Mouse (Mus musculus): ENCODE data around the gene Trpv6. TPM values are rescaled to one million over a fixed set of nuclear protein-coding genes. Genes with fewer than 3 reads are reported as not detected.

Gene Trpv6
- polyA plus RNA-seq, 1 experiment from 2014 or later = 2.3 TPM

DNA sequence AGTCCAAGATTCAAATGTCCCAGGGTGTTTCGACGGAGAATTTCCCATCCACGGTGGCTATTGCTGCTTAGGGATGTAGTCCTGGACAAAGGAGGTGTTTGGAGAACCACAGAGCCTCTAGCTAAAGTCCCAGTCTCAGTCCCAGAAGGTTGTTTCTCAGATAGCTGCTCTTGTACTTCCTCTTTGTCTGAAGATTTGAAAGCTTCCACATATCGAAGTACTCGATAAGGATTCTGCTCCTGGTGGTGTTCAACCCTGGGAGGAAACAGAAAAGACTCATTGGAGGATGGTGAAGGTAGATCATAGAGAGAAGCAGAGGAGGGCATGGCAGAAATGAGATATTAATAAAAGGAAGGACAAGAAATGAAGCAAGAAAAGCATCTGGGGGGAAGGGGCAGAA lies 17.0 kb upstream of the Trpv6 start:
- WGBS = 89% methylated on average over 5 of the region's 5 CpGs
- no peaks in the 10 kb centered on the region for H3K27me3 ChIP-seq (ENCODE audit: control insufficient read depth, insufficient read depth, low read depth, low read length)
- ATAC-seq (ENCODE audit: low read depth) = no peak

DNA sequence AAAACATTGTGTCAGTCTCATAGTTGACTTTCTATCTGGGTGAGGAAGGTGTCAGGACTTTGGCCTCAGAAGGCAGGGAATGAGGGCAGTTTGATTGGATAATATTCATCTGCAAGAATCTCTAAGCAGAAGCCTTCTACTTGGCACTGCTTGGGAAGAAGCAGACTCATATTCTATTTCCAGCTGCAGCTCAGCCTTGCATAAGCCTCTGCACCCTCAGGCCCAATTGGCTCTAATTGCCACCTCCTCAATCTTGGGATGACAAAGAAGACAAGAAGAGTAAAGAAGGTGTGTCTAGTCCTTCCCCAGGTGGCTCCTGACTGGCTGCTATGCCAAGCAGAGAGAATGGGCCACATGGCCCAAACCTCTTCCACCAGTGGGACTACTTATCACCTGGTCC lies 10.5 kb upstream of the Trpv6 start:
- H3K4me1 ChIP-seq (replicated peaks; ENCODE audit: control insufficient read depth, insufficient read depth, low read length) = no peaks in the 10 kb centered on the region
- H3K9me3 ChIP-seq (ENCODE audit: control insufficient read depth, low read length) = no peaks in the 10 kb centered on the region
- no peaks in the 10 kb centered on the region for H3K36me3 ChIP-seq (ENCODE audit: control insufficient read depth, insufficient read depth, low read length)
- H3K9ac ChIP-seq (ENCODE audit: low read length) = no peak overlapping the region
- H3K27me3 ChIP-seq (ENCODE audit: control insufficient read depth, insufficient read depth, low read depth, low read length) = no peaks in the 10 kb centered on the region
- ATAC-seq (ENCODE audit: low read depth) = no peak
- H3K27ac ChIP-seq (ENCODE audit: low read length) = no peak overlapping the region
- H3K4me3 ChIP-seq (ENCODE audit: low read length) = no peak overlapping the region
- H3K4me2 ChIP-seq (ENCODE audit: low read depth, low read length) = no peak overlapping the region

More for the DNA sequence above, 17.0 kb upstream of the Trpv6 start:
- Histone ChIP-seq H3K36me3 (ENCODE audit: control insufficient read depth, insufficient read depth, low read length) (no peaks in the 10 kb centered on the region), H3K9ac (ENCODE audit: low read length) (no peak overlapping the region), H3K9me3 (ENCODE audit: control insufficient read depth, low read length) (no peaks in the 10 kb centered on the region), H3K27ac (ENCODE audit: low read length) (no peak overlapping the region), H3K4me3 (ENCODE audit: low read length) (no peak overlapping the region), H3K4me1 (replicated peaks; ENCODE audit: control insufficient read depth, insufficient read depth, low read length) (no peaks in the 10 kb centered on the region), H3K4me2 (ENCODE audit: low read depth, low read length) (no peak overlapping the region)

DNA sequence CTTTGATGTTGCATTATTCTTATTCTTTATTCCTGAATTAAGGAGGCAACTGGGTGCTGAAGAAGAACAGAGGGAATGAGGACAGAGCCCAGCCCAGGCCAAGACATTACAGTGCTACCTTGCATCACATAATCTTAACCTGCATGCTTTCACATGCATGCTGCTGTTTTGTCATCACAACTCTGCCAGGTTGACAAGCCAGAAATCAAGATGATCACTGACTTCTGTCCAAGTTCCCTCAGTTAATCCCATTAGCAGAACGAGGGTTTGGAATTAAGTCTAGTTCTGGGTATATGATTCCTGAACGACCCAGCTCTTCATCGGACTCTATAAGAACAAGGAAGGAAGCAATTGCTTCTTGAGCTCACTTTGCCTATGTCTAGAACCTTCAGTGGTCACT lies 10.0 kb upstream of the Trpv6 start:
- no peaks in the 10 kb centered on the region for H3K4me1 ChIP-seq (replicated peaks; ENCODE audit: control insufficient read depth, insufficient read depth, low read length)
- H3K4me2 ChIP-seq (ENCODE audit: low read depth, low read length) = no peak overlapping the region
- H3K4me3 ChIP-seq (ENCODE audit: low read length) = no peak overlapping the region
- H3K9ac ChIP-seq (ENCODE audit: low read length) = no peak overlapping the region
- 83% methylated on average over 3 of the region's 3 CpGs for WGBS
- no peaks in the 10 kb centered on the region for H3K27me3 ChIP-seq (ENCODE audit: control insufficient read depth, insufficient read depth, low read depth, low read length)
- H3K36me3 ChIP-seq (ENCODE audit: control insufficient read depth, insufficient read depth, low read length) = no peaks in the 10 kb centered on the region
- no peaks in the 10 kb centered on the region for H3K9me3 ChIP-seq (ENCODE audit: control insufficient read depth, low read length)
- H3K27ac ChIP-seq (ENCODE audit: low read length) = no peak overlapping the region
- ATAC-seq (ENCODE audit: low read depth) = no peak

DNA sequence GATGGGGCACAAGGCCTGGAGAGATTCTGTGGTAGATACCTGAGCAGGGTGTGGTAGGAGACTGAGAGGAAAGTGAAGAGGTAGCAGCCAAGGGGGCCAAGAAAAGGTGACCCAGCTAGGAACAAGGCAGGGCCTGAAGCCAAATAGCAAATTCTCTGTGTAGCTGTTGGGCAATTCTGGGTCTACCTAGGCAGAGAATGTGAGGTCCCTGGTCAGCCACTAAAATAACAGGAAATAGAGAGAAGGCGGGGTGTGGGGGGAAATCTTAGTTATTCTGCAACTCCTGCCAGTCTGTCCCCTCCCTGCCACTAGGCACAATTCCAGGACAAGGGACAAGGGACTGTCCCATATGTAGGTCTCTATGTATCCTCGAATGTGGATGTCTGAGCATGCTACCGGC lies 7.0 kb upstream of the Trpv6 start:
- whole genome bisulfite sequencing = 92% methylated on average over 3 of the region's 3 CpGs
- no peaks in the 10 kb centered on the region for H3K9me3 ChIP-seq (ENCODE audit: control insufficient read depth, low read length)
- no peaks in the 10 kb centered on the region for H3K27me3 ChIP-seq (ENCODE audit: control insufficient read depth, insufficient read depth, low read depth, low read length)
- ATAC-seq (ENCODE audit: low read depth) = peak; percentile 86
- H3K4me3 ChIP-seq (ENCODE audit: low read length) = no peak overlapping the region
- no peak overlapping the region for H3K9ac ChIP-seq (ENCODE audit: low read length)
- H3K4me2 ChIP-seq (ENCODE audit: low read depth, low read length) = no peak overlapping the region
- peak overlapping the region; percentile 47 for H3K27ac ChIP-seq (ENCODE audit: low read length)
- peaks cover 3% of the 10 kb centered on the region; the same call in 1 of the 2 replicates for H3K4me1 ChIP-seq (replicated peaks; ENCODE audit: control insufficient read depth, insufficient read depth, low read length)
- H3K36me3 ChIP-seq (ENCODE audit: control insufficient read depth, insufficient read depth, low read length) = no peaks in the 10 kb centered on the region

DNA sequence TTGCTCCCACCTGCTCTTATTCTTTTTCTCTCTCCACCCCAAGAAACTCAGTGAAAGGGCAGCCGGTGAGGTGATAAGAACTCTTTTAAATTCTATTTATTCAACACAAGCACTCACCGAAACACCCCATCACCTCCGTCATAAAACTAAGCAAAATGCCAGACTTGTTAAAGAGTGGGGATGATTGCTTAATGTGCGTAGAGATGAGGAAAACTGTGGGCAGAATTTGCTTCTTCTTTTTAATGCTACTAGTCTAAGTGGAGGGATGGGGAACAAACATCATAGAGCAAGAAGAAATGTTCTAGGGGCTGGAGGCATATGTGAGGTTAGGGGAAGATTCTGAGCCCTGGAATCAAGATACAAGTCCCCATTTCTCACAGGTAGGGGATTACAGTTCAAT lies 6.6 kb upstream of the Trpv6 start:
- H3K27me3 ChIP-seq (ENCODE audit: control insufficient read depth, insufficient read depth, low read depth, low read length) = no peaks in the 10 kb centered on the region
- no peaks in the 10 kb centered on the region for H3K36me3 ChIP-seq (ENCODE audit: control insufficient read depth, insufficient read depth, low read length)
- H3K27ac ChIP-seq (ENCODE audit: low read length) = peak overlapping the region; percentile 47; the same call in 1 of the 2 replicates
- H3K4me2 ChIP-seq (ENCODE audit: low read depth, low read length) = no peak overlapping the region
- no peak overlapping the region for H3K4me3 ChIP-seq (ENCODE audit: low read length)
- WGBS = 46% methylated on average over 4 of the region's 4 CpGs
- no peaks in the 10 kb centered on the region for H3K9me3 ChIP-seq (ENCODE audit: control insufficient read depth, low read length)
- ATAC-seq (ENCODE audit: low read depth) = no peak
- no peak overlapping the region for H3K9ac ChIP-seq (ENCODE audit: low read length)
- peaks cover 3% of the 10 kb centered on the region; the same call in 1 of the 2 replicates for H3K4me1 ChIP-seq (replicated peaks; ENCODE audit: control insufficient read depth, insufficient read depth, low read length)

DNA sequence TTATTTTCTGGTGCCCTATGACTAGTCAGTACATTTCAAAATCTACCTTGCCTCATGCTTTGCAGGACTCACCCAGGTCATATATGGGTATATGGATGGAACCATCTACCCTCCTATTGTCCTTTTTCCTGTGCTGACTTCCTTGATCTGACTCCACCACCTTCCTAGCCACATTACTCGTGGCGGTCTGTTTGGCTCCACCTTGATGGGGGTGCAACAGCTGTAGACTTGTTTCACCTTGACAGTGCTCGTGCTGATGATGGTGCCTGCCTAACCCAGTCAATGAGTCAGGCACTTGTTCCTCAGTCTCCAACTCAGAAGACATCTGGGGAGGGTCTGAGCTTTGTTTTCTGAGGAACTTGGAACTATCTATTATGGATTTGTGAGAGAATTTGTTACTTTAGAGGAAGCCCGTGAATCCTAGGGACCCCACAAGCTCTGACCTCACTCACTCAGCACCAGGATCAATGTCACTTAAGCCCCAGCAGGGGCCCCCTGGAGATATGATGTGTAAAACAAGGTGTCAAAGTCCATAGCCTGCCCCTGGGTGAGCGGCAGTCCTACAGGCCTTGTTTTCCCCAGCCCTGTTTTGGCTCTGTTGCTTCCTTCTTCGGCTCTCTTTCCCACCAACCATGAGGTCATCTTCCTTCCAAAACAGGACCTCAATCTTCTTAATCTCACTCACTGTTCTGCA lies 5.1 kb upstream of the Trpv6 start:
- Histone ChIP-seq H3K9ac (ENCODE audit: low read length) (no peak overlapping the region), H3K27ac (ENCODE audit: low read length) (no peak overlapping the region), H3K4me1 (replicated peaks; ENCODE audit: control insufficient read depth, insufficient read depth, low read length) (peaks cover 3% of the 10 kb centered on the region; the same call in 1 of the 2 replicates), H3K4me2 (ENCODE audit: low read depth, low read length) (no peak overlapping the region), H3K9me3 (ENCODE audit: control insufficient read depth, low read length) (no peaks in the 10 kb centered on the region), H3K36me3 (ENCODE audit: control insufficient read depth, insufficient read depth, low read length) (no peaks in the 10 kb centered on the region), H3K4me3 (ENCODE audit: low read length) (no peak overlapping the region), H3K27me3 (ENCODE audit: control insufficient read depth, insufficient read depth, low read depth, low read length) (no peaks in the 10 kb centered on the region)
- 60% methylated on average over 6 of the region's 6 CpGs for WGBS
- no peak for ATAC-seq (ENCODE audit: low read depth)

DNA sequence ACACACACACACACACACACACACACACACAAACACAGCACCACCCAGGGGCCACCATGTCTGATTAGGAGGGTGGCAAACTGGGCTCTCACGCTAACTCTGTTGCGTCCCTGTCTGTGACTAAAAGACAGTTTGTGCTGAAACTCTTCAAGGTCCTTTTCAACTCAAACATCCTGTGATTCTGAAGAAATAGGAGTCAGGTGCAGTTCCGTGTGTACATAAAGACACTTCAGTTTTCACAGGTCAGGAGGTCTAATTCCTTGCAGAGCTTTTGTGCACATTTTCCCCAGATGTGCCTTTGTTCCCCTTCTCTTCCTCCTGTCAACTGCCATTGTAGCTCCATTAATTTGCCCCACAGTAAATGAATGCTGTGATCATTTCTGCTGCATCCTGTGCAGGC lies 4.2 kb upstream of the Trpv6 start:
- Histone ChIP-seq H3K9me3 (ENCODE audit: control insufficient read depth, low read length) (no peaks in the 10 kb centered on the region), H3K4me2 (ENCODE audit: low read depth, low read length) (no peak overlapping the region), H3K9ac (ENCODE audit: low read length) (no peak overlapping the region), H3K4me3 (ENCODE audit: low read length) (no peak overlapping the region), H3K36me3 (ENCODE audit: control insufficient read depth, insufficient read depth, low read length) (no peaks in the 10 kb centered on the region), H3K27me3 (ENCODE audit: control insufficient read depth, insufficient read depth, low read depth, low read length) (no peaks in the 10 kb centered on the region), H3K4me1 (replicated peaks; ENCODE audit: control insufficient read depth, insufficient read depth, low read length) (peaks cover 3% of the 10 kb centered on the region; the same call in 1 of the 2 replicates), H3K27ac (ENCODE audit: low read length) (no peak overlapping the region)
- WGBS = 43% methylated on average over 3 of the region's 3 CpGs
- ATAC-seq (ENCODE audit: low read depth) = no peak

DNA sequence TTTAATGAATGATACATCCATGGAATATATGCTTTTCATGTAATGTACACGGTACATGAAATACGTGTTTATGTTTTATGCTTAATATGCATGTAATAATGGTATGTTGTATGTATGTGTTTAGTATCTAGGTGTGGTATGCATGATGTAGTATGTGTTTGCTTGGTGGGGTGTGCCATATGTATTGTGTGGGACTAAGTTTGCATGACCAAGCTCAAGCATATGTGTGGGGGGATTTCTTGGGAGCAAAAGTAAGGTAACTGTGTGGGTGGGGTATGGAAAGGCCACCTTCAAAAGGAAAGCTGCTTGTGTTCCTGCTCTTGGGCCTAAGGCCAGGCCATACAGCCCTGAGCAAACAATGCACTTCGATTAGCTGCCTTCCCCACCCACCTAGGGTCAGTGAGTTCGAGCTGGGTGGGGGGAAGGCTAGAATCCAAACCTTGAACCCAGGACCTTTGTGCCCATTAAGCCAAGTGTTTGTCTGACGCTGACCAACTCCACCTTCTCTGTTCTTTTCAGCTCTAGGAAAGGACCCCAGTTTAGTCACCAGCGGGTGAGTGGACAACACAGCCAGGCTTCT lies 1.8 kb upstream of the Trpv6 start:
- no peak overlapping the region for H3K9ac ChIP-seq (ENCODE audit: low read length)
- no peak overlapping the region for H3K27ac ChIP-seq (ENCODE audit: low read length)
- no peaks in the 10 kb centered on the region for H3K27me3 ChIP-seq (ENCODE audit: control insufficient read depth, insufficient read depth, low read depth, low read length)
- WGBS = 61% methylated on average over 6 of the region's 6 CpGs
- ATAC-seq (ENCODE audit: low read depth) = no peak
- H3K9me3 ChIP-seq (ENCODE audit: control insufficient read depth, low read length) = no peaks in the 10 kb centered on the region
- H3K4me2 ChIP-seq (ENCODE audit: low read depth, low read length) = no peak overlapping the region
- no peaks in the 10 kb centered on the region for H3K36me3 ChIP-seq (ENCODE audit: control insufficient read depth, insufficient read depth, low read length)
- H3K4me3 ChIP-seq (ENCODE audit: low read length) = no peak overlapping the region
- peaks cover 3% of the 10 kb centered on the region; the same call in 1 of the 2 replicates for H3K4me1 ChIP-seq (replicated peaks; ENCODE audit: control insufficient read depth, insufficient read depth, low read length)

DNA sequence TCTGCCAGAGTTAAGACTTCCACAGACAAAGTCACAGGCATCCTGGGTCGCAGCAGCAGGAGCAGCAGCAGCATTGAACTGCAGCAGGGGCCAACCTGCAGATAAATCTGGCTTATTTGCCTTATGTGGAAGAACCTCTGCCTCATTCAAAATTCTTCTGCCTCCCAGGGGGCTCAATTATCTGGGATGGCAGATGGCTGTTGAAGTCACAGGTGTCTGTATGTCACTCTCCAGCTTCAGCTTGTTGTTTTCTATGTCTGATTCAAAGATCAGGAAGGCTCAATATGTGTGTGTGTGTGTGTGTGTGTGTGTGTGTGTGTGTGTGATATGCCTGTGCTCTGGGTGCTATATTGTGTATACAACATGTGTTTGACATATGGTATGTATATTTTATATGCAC lies 1.2 kb upstream of the Trpv6 start:
- no peak for ATAC-seq (ENCODE audit: low read depth)
- Histone ChIP-seq H3K4me1 (replicated peaks; ENCODE audit: control insufficient read depth, insufficient read depth, low read length) (peaks cover 3% of the 10 kb centered on the region; the same call in 1 of the 2 replicates), H3K27ac (ENCODE audit: low read length) (no peak overlapping the region), H3K27me3 (ENCODE audit: control insufficient read depth, insufficient read depth, low read depth, low read length) (no peaks in the 10 kb centered on the region), H3K4me2 (ENCODE audit: low read depth, low read length) (no peak overlapping the region), H3K36me3 (ENCODE audit: control insufficient read depth, insufficient read depth, low read length) (no peaks in the 10 kb centered on the region), H3K9ac (ENCODE audit: low read length) (no peak overlapping the region), H3K9me3 (ENCODE audit: control insufficient read depth, low read length) (no peaks in the 10 kb centered on the region), H3K4me3 (ENCODE audit: low read length) (no peak overlapping the region)
- WGBS = 31% methylated on average over 1 of the region's 1 CpGs
